Mouse (Mus musculus) retina, postnatal 7 days (tissue): ENCODE measurements at regions not wholly inside any gene's neighbourhood (a gene's known extent, or its start where the extent isn't known, plus 50 kb on each side); places are given as distances from the start of the nearest gene placed in this dataset.

Experiments
- DNase-seq: peaks from one replicate; pipeline ENCODE4 v3.0.0-alpha.2; 2012; ENCODE audit warnings: low read depth, low spot score

DNA sequence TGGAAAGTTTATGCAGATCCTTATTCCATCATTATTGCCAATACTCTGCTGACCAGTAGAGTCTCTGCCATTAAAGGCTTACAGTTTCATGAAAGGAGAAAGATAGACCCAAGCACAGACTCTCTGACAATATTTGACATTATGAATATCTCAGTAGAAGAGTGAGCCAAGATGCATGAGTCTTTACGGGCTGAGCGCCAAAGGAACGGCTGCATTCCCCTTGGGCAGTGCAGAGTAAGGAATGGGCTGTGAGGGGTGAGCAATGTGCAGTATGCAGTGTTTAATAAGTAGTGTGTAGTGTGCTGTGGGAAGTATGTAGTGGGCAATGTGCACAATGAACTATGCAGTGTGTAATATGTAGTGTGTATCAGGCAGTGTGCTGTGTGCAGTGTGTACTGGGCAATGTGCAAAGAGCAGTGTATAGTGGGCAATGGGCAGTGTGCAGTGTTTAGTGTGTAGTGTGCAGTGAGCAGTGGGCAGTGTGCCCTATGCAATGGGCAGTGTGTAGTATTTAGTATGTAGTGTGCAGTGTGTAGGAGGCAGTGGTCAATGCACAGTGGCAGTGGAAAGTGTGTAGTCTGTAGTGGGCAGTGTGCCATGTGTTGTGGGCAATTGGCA, 671.8 kb downstream of the 5730522E02Rik start:
- no peak for DNase-seq

DNA sequence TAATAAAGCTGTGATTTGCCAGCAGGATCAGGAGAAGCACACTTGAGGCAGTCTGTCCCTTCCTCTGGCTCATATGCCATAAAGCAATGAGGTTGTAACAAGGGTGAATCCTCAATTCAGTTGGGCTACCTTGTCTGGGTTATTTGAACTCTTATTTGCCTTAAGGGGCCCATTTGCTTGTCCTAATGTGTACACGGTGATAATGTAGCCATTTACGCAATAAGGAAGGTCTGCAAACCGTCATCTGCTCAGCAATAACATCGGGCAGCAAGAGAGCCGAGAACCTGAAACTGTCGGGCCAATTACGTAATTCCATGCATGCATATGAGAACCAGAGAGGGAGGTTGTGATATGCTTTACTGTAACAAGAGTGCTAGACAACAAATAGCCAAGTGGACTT, 674.5 kb downstream of the 5730522E02Rik start:
- no peak for DNase-seq

DNA sequence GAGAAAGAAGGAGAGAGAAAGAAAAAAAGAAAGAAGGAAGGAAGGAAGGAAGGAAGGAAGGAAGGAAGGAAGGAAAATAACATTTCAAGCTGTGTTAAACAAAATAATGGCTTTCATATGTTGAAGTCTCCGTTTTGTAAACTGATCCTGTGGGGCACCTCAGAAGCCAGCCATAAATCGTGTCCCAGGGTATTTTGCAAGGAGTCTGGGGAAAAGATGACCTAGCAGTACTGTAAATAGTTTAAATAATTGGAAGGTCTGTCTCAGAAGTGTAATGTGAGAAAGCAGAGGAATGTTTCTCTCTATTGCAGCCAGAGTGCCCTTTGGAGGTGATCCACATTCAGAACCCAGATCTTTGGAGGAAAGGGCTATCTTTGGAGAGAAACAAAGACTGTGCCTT, 677.5 kb downstream of the 5730522E02Rik start:
- no peak for DNase-seq

DNA sequence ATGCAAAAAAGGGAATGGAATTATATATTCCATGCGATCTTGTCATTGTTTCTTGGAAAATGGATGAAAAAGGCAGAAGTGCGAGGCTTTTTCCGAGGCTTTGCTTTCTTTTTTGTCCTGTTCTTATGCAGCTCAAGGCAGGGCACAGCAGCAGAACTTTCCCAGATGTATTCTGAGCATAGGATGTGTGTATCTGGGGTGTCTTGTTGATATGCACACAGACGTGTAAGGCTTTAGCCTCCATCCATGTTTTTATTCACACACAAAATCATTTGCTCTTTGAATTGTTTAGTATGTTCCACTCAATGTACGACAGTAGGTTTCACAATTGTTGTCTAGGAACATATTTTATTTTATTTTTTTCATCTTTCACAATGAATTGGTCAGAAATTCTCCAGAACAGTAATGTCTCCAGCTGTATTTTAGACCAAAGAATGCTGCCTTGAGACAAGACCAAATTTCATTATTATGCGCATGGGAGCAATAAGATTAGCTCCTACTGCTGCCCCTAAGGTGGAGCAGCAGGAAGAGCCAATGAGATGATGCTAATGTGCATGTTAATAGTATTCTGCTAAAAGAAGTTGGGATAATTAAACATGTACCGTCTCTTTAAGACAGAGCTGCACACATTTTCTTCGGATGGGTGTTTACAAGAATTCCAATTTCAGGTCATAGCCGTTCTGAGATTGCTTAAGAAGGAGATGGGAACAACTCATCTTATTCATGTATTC, 678.7 kb downstream of the 5730522E02Rik start:
- DNase-seq, result no peak

DNA sequence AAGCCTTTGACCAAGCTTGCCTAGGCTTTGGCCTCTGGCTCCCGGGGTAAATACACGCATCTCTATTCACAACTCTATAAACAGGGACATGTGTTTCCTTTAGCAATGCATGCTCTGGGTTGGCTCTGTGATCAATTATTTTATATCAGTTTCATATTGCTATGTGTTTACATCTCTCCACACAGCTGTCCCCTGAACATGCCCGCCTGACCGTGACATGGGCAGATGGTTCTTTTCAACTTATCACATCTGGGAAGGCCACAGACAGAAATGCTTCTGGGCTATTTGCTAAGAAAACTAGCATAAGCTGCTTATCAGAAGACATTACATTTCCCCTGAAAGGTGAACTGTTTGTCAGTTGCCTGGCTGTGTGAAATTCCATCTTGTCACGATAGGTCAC, 682.5 kb downstream of the 5730522E02Rik start:
- DNase-seq, result no peak

DNA sequence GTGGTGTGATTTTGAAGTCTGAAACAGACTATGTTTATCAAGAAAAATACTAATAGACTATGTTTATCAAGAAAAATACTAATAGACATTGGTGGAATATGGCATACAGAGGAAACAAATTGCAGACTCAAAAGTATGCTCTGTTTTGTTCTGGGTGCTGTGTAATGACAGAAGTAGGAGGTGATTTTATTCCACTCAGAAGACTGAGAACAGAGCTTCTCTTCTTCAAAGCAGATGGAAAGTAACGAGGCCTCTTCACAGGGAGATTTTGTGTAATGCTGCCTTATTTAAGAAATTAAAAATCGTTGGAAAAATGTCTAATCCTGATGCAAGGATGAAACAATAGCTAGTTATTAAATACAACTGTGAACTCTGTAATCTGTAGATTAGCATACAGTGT, 691.7 kb downstream of the 5730522E02Rik start:
- DNase-seq, result no peak

DNA sequence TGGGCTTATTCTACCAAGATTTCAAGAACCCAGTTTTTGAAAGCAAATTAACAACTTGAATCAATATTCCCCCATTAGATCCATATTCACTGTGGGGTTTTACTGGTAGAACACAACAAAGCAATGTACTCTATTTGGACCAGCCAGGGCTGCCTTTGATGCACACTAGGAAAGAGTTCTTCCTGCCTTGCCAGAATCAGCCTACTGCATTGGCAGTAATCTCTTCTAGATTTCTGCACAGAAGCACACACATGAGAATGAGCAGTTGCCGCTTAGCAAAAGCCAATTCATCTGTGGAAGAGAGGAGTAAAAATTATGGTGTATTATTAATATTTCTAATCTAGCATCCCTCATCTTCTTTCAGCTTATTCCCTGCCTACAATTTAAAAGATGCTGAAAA, 692.4 kb downstream of the 5730522E02Rik start:
- no peak for DNase-seq

DNA sequence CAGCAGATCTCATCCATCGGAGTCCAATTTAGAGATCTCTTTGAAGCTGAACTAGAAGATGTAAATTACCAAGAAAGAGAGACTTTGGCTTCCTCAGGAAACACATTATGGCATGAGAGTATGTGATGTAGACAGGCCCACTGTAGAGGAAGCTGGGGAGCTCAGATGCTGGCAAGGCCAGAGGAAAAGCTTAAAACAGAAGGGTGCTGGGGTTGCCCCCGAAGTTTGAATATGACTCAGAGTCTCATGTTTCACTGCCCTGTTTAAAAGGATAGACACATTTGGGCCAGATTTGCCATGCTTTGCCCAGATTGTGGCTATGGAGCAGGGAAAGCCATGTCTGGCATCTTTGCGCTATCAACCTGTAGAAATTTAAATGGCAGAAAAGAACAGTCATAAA, 705.1 kb downstream of the 5730522E02Rik start:
- DNase-seq, result no peak

DNA sequence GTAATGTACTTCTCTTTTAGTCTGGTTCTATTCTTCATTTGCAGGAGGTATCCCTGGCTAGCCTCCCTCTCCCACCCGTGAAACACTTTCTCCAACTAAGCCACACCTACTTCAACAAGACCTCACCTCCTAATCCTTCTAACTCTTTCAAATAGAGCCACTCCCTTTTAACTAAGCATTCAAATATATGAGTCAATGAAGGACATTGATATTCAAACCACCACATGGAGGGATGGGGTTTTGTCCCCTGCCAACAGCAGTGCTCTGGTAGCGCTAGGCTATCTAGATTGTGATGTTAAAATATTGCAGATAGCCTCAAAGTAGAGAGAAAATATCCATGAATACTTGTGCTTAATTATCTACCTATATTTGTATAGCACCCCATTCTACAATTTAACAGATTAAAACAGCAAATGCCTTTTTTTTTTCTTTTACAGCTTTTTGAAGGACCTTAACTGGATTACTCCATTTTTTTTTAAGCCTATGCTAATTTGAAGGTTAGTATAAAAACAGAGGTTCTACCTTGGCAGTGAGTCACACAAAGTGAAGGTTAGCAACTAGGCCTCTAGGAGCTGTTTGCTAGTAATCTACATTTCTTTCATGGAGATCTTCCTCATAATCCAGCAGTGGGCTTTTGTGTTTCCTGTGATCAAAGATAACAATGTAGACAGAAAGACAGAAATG, 736.7 kb downstream of the 5730522E02Rik start:
- DNase-seq, result no peak

DNA sequence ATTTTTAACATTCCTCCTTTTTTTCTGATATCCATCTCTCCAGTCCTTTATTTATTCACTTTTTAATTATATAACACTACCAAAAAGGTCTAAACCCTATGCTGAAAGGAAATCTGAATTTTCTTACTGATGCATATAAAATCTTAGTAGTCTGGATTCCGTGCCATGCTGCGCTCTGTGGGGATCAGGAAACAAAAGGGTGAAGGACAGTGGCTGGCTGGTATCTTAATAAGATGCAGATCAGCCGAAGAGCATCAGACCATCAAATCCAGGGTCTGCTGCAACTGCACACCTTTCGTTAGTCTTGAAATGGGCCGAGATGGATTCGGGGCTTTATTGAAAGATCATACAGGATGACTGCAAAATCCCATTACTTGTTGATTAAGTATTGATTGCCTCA, 740.7 kb downstream of the 5730522E02Rik start:
- no peak for DNase-seq

DNA sequence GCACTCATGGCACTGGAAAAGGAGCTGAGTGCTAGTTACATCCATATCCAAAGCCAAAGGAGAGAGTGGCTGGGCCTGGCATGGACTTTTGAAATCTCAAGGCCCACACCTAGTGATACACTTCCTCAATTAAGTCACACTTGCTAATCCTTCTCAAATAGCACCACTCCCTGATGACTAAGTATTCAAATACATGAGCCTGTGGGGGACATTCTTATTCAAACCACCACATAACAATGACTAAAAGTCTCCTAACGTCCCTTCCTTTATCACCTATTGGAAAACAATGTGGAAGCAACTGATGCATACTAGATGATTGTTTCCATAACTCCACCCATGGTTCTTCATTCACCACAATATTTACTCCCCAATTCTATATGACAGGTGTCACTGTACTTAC, 773.4 kb downstream of the 5730522E02Rik start:
- DNase-seq, result no peak

DNA sequence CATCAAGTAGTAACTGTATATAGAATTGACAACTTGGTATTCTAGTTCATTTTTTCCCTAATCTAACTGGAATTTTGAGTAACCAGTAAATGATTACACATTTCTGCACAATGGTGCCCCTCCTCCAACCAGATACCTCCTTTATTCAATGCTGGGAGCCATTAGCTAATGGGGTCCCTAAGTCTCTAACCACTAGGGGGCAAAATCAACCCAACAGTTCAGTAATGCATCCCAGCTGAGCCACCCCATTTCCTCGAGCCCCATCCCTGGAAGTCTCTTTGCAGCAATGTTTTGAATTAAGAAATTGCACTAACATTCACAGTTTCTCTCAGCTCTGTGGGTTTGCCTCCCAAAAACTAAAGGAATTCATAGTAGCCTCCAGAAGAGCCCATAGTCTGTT, 774.9 kb downstream of the 5730522E02Rik start:
- DNase-seq, result no peak

DNA sequence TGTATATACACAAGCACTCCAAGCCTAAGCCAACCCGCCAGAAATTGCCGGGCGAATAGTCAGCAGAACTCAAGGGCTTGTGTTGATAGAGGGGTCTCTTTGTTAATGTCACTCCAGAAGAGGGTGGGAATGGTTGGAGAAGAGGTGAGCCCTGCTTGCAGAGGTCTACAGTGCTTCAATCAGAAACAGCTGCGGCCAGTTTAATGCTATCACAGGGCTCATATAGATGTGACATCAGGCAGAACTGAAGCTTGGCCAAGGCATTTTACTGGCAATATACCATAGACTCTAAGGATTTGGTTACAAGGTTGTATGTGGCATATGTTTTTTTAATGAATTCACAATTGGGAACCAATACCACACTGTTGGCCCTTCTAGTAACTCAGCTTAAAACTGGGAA, 787.4 kb downstream of the 5730522E02Rik start:
- DNase-seq, result no peak

DNA sequence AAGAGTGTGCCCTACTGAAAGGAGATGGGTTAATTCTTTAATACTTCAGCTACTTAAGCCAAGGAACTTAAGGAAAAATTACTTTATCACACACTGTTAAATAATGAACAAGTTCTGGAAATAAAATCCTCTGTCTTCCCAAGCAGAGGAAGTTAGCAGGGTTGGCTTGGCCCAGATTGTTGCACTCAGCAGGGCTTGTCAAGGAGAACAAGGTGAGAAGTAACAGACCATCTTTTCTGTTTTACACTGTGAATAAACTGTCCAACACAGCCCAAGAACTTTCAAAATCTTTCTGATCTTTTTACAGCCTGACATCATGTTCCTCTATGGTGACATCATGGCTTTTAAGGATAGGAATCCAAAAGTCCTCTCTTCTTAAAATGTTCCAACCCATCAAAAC, 789.1 kb downstream of the 5730522E02Rik start:
- DNase-seq, result no peak

DNA sequence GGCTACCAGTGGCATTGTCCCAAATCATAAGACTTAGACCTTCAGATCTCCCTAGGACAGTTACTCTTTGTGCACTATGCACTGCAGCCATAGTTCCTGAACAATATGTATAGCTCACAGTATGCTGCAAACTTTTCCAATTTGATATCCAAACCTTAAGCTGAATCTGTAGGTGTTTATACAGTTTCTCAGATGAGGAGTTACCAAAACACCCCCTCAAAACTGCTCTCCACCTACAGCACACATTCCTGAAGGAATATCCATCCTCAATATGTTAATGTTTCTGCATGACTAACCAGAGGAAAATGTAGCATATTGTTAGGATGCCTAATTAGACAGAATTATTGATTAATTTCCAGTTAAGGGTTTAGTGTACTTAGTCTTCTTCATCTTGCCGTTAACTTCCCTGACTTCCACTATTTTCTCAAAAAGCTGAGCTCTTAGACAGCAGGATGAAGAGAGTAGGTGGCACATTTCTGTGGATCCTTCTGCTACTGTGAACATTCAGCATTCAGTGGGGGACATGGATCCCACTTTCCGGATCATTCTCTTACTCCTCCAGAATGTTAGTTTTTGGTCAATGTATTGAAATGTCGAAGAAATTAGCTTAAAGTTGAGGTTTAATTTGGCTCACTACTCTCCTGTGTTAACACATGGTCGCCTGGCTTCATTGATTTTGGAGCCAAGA, 800.0 kb downstream of the 5730522E02Rik start:
- no peak for DNase-seq

DNA sequence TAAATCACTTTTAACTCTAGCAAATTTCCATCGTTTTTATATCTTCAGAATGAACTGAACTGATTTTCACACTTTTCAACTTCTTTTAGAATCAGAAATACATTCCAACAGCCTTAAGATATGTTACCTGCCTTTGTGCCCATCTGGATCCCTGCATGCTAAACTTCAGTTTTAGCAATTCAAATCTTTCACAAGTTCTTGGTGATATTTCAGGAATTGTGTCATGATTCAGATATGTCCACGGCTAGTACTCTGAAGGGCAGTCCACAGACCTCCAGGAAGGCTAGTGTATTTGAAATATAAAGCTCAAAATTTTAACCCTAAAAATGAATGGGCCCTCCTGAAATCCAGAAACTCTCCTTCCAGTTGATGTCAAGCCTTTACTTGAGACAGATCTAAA, 818.9 kb downstream of the 5730522E02Rik start:
- DNase-seq, result no peak

DNA sequence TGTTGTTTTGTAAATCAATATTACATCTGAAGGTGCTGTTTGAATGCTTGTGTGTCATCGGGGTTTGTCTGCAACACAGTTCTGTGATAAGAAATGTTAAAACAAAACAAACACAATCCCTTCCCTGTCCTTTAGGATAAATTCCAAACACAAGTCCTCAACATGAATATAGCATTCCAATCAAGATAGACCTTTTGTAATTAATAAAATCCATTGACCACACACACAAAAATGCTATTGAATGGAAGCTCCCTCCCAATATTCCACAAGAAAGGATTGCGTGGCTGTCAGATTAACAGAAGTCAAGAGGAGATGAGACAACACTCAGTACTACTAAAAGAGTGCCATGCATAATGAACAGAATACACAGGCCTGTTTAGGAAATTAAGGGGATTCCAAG, 843.5 kb downstream of the 5730522E02Rik start:
- no peak for DNase-seq

DNA sequence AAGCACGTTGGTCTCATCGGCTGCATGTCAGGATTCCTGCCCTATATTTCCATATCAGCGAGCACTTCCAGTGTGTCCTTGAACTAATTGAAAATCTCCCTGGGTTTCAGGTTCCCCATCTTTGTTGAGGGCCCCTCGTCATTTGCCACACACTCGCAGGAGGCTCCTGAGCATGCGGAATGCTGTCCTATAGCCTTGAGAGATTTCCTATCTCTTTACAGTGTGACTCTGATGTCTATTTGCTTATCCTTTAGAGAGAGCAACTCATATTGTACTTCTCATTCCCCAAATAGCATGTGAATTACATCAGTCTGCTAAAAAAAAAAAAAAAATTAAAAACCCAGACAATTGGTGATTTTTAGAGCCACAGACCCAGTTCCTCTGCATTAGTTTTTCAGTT, 845.1 kb downstream of the 5730522E02Rik start:
- DNase-seq, result no peak

DNA sequence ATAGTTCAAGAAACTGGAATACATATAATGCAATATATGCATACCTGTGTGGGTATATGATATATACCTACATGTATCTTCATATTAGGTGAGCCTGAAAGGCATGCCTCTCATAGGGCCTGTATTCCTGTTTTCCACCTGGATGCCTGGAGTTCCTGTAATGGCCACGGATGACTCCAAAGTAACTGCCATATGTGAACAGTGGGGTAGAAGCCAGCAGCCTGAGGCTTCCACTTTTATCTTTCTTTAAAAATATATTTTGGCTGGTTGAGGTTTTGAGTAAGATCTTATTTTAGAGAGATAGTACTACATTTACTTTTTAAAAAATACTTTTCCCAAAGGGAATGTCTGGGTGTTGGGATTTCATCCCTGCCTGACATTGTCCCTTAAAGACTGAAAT, 850.8 kb downstream of the 5730522E02Rik start:
- DNase-seq, result no peak

DNA sequence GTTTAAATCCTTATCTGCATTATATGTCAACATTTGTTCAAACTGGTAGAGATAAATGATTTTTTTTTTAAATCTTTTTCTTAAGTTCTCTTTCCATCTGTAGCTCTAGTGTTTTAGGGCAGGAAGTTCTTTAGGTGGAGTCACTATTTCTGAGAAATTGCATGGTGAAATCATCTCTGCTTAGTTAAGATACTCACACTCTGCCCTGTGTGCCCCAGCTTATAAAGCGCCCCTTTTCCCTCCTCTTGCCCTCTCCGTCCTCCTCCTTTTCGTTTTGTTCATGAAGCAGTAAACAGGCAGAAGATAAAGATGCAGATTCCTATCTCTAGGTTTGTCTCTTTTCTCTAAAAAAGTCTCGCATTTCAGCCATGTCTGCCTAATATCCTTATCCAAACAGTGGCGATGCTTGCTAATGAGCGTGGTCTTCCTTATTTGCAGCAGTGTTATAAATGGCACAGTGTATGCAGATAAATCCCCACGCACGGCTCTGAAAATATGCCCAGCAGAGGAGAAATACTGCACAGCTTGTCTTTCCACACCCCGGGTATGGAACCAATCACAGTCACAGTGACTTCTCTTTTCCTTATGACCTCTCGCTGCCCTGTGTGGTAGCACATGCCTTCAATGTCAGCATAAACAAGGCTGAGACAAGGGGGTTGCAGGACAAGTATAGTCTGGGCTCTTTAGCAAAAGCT, 852.7 kb downstream of the 5730522E02Rik start:
- no peak for DNase-seq

DNA sequence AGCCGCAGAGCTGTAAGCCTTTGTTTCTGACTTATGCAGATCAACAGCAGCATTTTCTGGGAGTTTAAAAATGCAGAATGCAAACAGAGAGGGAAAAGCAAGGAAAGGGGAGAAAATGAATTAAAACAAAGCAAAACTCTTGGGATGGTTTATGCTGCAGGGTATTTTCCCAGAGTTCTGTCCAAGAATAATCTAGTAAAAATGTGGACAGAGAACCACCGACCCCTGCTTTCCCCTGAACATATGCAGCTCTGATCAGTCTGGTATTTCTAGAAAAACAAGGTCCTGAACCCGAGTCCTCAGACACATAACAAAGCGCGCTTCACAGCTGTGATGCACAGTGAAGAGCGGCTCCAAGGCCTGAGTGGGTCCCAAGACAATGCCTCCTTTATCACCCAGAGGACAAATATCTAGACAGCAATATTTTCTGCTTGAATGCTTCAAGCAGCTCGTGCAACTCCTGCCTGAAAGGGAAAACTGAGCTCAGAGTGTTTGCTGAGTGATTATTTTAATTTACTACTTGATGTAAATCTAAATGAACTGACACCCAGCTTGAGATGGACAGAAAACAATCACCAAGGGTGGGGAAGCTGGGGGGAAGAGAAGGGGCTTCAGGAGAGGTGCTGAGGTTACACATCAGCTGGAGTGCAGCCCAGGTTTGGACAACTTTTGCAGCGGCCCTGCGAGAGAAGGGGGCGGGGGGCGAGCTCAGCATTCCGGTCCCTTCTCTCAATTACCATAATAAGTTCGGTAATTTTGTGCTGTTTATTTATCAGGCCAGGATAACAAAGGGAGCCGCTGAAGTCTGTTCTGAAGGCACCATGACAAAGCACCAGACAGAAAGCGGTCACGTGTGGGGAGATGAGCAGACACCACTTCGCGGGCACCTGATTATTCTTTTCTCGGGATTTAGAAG, 853.6 kb downstream of the 5730522E02Rik start:
- DNase-seq, result no peak
